Mouse (Mus musculus) CH12.LX (cell line): Measurements from ENCODE around the gene Plxna2. TPM values are rescaled to one million over a fixed set of nuclear protein-coding genes. Genes with fewer than 3 reads are reported as not detected.

Source experiments
- DNase-seq: peaks from one replicate; pipeline ENCODE4 v3.0.0-alpha.2; 2013; ENCODE audit errors: extremely low read depth
- H3K27ac ChIP-seq: 2 replicates; pipeline ENCODE4 v1.5.1; 2012; ENCODE audit warnings: low read depth, mild to moderate bottlenecking, control low read depth, moderate library complexity; ENCODE audit not compliant: insufficient read depth
- H3K27me3 ChIP-seq: replicated peaks from 2 replicates; pipeline ENCODE3; 2012; ENCODE audit warnings: inconsistent platforms
- H3K36me3 ChIP-seq, 2 experiments: replicated peaks in 1 of 2; 2 replicates each; pipeline versions ENCODE3 to v1.6.1; 2012; ENCODE audit warnings: inconsistent platforms in 1 of 2, low read length in 1 of 2, mild to moderate bottlenecking in 1 of 2, mixed read lengths in 1 of 2, moderate library complexity in 1 of 2; ENCODE audit not compliant: control insufficient read depth in 1 of 2, insufficient read depth in 1 of 2
- H3K4me1 ChIP-seq, 2 experiments: 2 replicates each; pipeline ENCODE4 v1.6.1; 2012; ENCODE audit warnings: inconsistent platforms in 1 of 2, moderate library complexity in 1 of 2; ENCODE audit not compliant: insufficient read depth in 2 of 2, control insufficient read depth in 1 of 2
- H3K4me2 ChIP-seq: 2 replicates; pipeline ENCODE4 v1.6.1; 2012; ENCODE audit warnings: low read depth, mild to moderate bottlenecking, control low read depth; ENCODE audit not compliant: poor library complexity, insufficient read depth, severe bottlenecking
- H3K4me3 ChIP-seq, 3 experiments: fragments of 150-350 bp in 1 of 3; sonication (generic) in 1 of 3; replicated peaks in 1 of 3; 2 replicates each; pipeline versions ENCODE3 to v1.5.1; 2011 to 2012; ENCODE audit warnings: low read depth in 2 of 3, low read length in 2 of 3, mild to moderate bottlenecking in 2 of 3, moderate library complexity in 2 of 3, control low read depth in 1 of 3, improper control_type of control experiment in 1 of 3, inconsistent platforms in 1 of 3, mixed read lengths in 1 of 3; ENCODE audit not compliant: poor library complexity in 1 of 3
- H3K79me2 ChIP-seq: replicated peaks from 2 replicates; pipeline ENCODE4 v1.6.1; 2012; ENCODE audit warnings: mild to moderate bottlenecking, moderate library complexity; ENCODE audit not compliant: control insufficient read depth, poor library complexity, insufficient read depth, severe bottlenecking; ENCODE audit errors: extremely low read depth
- H3K9ac ChIP-seq: 2 replicates; pipeline ENCODE4 v1.6.1; 2012; ENCODE audit warnings: low read depth, mild to moderate bottlenecking, control low read depth, moderate library complexity; ENCODE audit not compliant: insufficient read depth
- H3K9me3 ChIP-seq: replicated peaks from 2 replicates; pipeline ENCODE3; 2012; ENCODE audit warnings: low read length, inconsistent platforms, mixed read lengths
- BHLHE40 ChIP-seq: IDR thresholded peaks from 2 replicates; pipeline ENCODE4 v1.6.1; 2011; ENCODE audit warnings: mild to moderate bottlenecking, low read depth, low read length, improper control_type of control experiment
- CHD1 ChIP-seq: IDR thresholded peaks from 2 replicates; pipeline ENCODE4 v1.6.1; 2012; ENCODE audit warnings: low read depth, low read length, improper control_type of control experiment, inconsistent platforms
- CTCF ChIP-seq, 2 experiments: IDR thresholded peaks in 1 of 2; conservative IDR thresholded peaks in 1 of 2; 2 replicates each; pipeline ENCODE4 v1.5.1; 2011 to 2012; ENCODE audit warnings: low read depth in 2 of 2, low read length in 2 of 2, improper control_type of control experiment in 1 of 2, inconsistent platforms in 1 of 2, mild to moderate bottlenecking in 1 of 2, moderate library complexity in 1 of 2
- ETS1 ChIP-seq: conservative IDR thresholded peaks from 2 replicates; pipeline ENCODE4 v1.6.1; 2012; ENCODE audit warnings: low read depth, mild to moderate bottlenecking, inconsistent platforms, low read length, improper control_type of control experiment, moderate library complexity
- GABPA ChIP-seq: IDR thresholded peaks from 2 replicates; pipeline ENCODE4 v1.6.1; 2012; ENCODE audit warnings: low read depth, low read length, improper control_type of control experiment, inconsistent platforms; ENCODE audit not compliant: insufficient replicate concordance
- IRF4 ChIP-seq: IDR thresholded peaks from 2 replicates; pipeline ENCODE4 v1.6.1; 2014; ENCODE audit warnings: low read depth, mild to moderate bottlenecking, inconsistent platforms, low read length, improper control_type of control experiment
- JUN ChIP-seq: IDR thresholded peaks from 2 replicates; pipeline ENCODE4 v1.6.1; 2011; ENCODE audit warnings: low read depth, mild to moderate bottlenecking, low read length, improper control_type of control experiment, moderate library complexity; ENCODE audit not compliant: insufficient read depth
- JUND ChIP-seq: conservative IDR thresholded peaks from 2 replicates; pipeline ENCODE4 v1.6.1; 2011; ENCODE audit warnings: low read depth, low read length, improper control_type of control experiment
- KAT2A ChIP-seq: IDR thresholded peaks from 2 replicates; pipeline ENCODE4 v1.6.1; 2012; ENCODE audit warnings: low read length, improper control_type of control experiment, inconsistent platforms; ENCODE audit not compliant: insufficient replicate concordance
- MAX ChIP-seq: IDR thresholded peaks from 2 replicates; pipeline ENCODE4 v1.6.1; 2011; ENCODE audit warnings: low read length, improper control_type of control experiment
- MXI1 ChIP-seq: IDR thresholded peaks from 2 replicates; pipeline ENCODE4 v1.6.1; 2011; ENCODE audit warnings: mild to moderate bottlenecking, low read depth, low read length, improper control_type of control experiment
- MYC ChIP-seq: IDR thresholded peaks from 2 replicates; pipeline ENCODE4 v1.6.1; 2011; ENCODE audit warnings: low read depth, mild to moderate bottlenecking, improper control_type of control experiment, low read length
- NELFE ChIP-seq: IDR thresholded peaks from 2 replicates; pipeline ENCODE4 v1.6.1; 2011; ENCODE audit warnings: low read depth, low read length, improper control_type of control experiment
- NRF1 ChIP-seq: IDR thresholded peaks from 2 replicates; pipeline ENCODE4 v1.6.1; 2014; ENCODE audit warnings: low read depth, mild to moderate bottlenecking, inconsistent platforms, low read length, improper control_type of control experiment, moderate library complexity
- POLR2A ChIP-seq: IDR thresholded peaks from 2 replicates; pipeline ENCODE4 v1.6.1; 2011; ENCODE audit warnings: low read depth, mild to moderate bottlenecking, improper control_type of control experiment, low read length
- POLR2AphosphoS2 ChIP-seq: IDR thresholded peaks from 2 replicates; pipeline ENCODE4 v1.6.1; 2011; ENCODE audit warnings: low read depth, low read length, improper control_type of control experiment
- RCOR1 ChIP-seq: conservative IDR thresholded peaks from 2 replicates; pipeline ENCODE4 v1.6.1; 2012; ENCODE audit warnings: low read depth, mild to moderate bottlenecking, inconsistent platforms, low read length, improper control_type of control experiment
- SIN3A ChIP-seq: IDR thresholded peaks from 2 replicates; pipeline ENCODE4 v1.6.1; 2012; ENCODE audit warnings: low read length, improper control_type of control experiment, inconsistent platforms
- SMC3 ChIP-seq: IDR thresholded peaks from 2 replicates; pipeline ENCODE4 v1.6.1; 2011; ENCODE audit warnings: low read depth, low read length, improper control_type of control experiment
- TCF12 ChIP-seq: IDR thresholded peaks from 2 replicates; pipeline ENCODE4 v1.6.1; 2014; ENCODE audit warnings: low read depth, mild to moderate bottlenecking, inconsistent platforms, low read length, improper control_type of control experiment
- USF2 ChIP-seq: conservative IDR thresholded peaks from 2 replicates; pipeline ENCODE4 v1.6.1; 2011; ENCODE audit warnings: low read depth, low read length, improper control_type of control experiment
- ZC3H11A ChIP-seq: IDR thresholded peaks from 2 replicates; pipeline ENCODE4 v1.6.1; 2012; ENCODE audit warnings: low read depth, mild to moderate bottlenecking, inconsistent platforms, low read length, improper control_type of control experiment
- ZMIZ1 ChIP-seq: IDR thresholded peaks from 2 replicates; pipeline ENCODE4 v1.6.1; 2012; ENCODE audit warnings: low read depth, mild to moderate bottlenecking, inconsistent platforms, low read length, improper control_type of control experiment
- ZNF384 ChIP-seq: IDR thresholded peaks from 2 replicates; pipeline ENCODE4 v1.6.1; 2012; ENCODE audit warnings: low read depth, low read length, improper control_type of control experiment, inconsistent platforms
- dilution Hi-C: fragments of 300-500 bp; cut with MboI; formaldehyde crosslinking; loops from 2 replicates; pipeline ENCODE4 v1.14.3; 2020; ENCODE audit warnings: low sequenced_read_pairs; ENCODE audit not compliant: extremely low pct_unique_long_range_greater_than_20kb, extremely low pct_ligation_motif_present
- in situ Hi-C: fragments of 300-500 bp; cut with MboI; formaldehyde crosslinking; loops from 3 replicates; pipeline ENCODE4 v1.14.3; 2019; ENCODE audit warnings: low sequenced_read_pairs, low pct_ligation_motif_present, low pct_unique_long_range_greater_than_20kb, mixed read lengths
- polyA plus RNA-seq: library from polyadenylated mRNA; unstranded; fragments of >175 nt; gene quantifications from 2 replicates; pipeline ENCODE4 v1.2.1, GENCODE M21; 2012; ENCODE audit warnings: low read depth; ENCODE audit not compliant: insufficient read length
- total RNA-seq, 2 experiments: library from RNA; depleted of rRNA; stranded (reverse); fragments of 300-350 nt in 1 of 2; fragments of >200 nt in 1 of 2; gene quantifications; 2 replicates each; pipeline ENCODE4 v1.2.3; 2012 to 2014

Plxna2 gene
- total and polyA plus RNA-seq, 3 experiments, result 0.04 to 0.05 (median 0.04) TPM

DNA sequence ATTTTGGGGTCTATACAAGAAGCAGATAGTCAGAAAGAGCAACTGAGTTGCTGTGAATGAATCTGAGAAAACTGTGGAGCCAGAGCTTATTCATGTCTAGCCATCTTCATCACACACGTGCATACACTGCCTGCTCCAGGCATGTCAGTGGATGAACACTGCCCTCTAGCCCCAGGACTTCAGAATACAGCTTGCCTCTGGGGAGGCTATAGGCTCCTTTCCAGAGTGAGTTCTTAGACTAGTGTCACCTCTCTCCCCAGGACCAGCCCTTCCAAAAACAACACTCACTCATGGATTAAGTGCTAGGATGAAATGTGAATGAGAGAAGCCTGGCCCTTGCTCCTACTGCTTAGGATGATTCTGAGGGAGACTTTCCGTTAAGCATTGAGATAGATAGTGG, 198.9 kb downstream of the Plxna2 start (continued):
- TF ChIP-seq TCF12, result 0 out of 2 replicates have a peak, but pooled peaks have one; percentile 31
- TF ChIP-seq IRF4, result peak; percentile 54
- TF ChIP-seq BHLHE40, result peak; percentile 99
- no peak for TF ChIP-seq ETS1
- TF ChIP-seq ZNF384, result peak; percentile 55
- 0 out of 2 replicates have a peak, but pooled peaks have one; percentile 22 for TF ChIP-seq NRF1

DNA sequence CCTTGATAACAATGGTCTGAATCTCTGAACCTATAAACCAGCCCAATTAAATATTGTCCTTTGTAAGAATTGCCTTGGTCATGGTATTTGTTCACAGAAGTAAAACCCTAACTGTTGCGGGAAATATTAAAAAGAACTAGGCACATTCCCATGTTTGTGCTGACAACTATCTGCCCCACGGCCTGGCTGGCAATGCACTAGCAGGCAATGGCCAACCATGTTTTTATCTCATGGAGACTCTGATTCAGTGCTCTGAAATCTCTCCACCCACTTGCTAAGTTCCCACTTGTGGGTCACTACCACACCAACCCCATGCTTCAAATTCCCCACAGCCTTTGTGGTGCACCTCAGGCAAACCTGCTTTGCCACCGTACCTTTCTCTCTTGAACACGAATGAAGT, 202.9 kb downstream of the Plxna2 start:
- Histone ChIP-seq H3K27me3 (no peaks in the 10 kb centered on the region), H3K9me3 (no peaks in the 10 kb centered on the region)
- TF ChIP-seq NELFE (no peak), POLR2AphosphoS2 (no peak), ZNF384 (no peak), JUN (no peak), JUND (no peak), BHLHE40 (no peak), MYC (no peak), MAX (no peak), RCOR1 (no peak), ZC3H11A (no peak), USF2 (no peak), SIN3A (no peak), TCF12 (no peak), SMC3 (no peak)
- TF ChIP-seq, all 38 proteins: peak for 0
- DNase-seq, result no peak
- dilution Hi-C loops, result no loop called here
- Histone ChIP-seq H3K4me3 (no peak overlapping the region), H3K27ac (no peak overlapping the region), H3K36me3 (no peaks in the 10 kb centered on the region), H3K4me2 (no peak overlapping the region), H3K79me2 (no peaks in the 10 kb centered on the region), H3K4me1 (no peaks in the 10 kb centered on the region), H3K9ac (no peak overlapping the region)
- in situ Hi-C loops, result loop anchor here (25.0 kb wide), 1 partner anchor 184 kb away; no protein-coding TSS in a partner anchor

DNA sequence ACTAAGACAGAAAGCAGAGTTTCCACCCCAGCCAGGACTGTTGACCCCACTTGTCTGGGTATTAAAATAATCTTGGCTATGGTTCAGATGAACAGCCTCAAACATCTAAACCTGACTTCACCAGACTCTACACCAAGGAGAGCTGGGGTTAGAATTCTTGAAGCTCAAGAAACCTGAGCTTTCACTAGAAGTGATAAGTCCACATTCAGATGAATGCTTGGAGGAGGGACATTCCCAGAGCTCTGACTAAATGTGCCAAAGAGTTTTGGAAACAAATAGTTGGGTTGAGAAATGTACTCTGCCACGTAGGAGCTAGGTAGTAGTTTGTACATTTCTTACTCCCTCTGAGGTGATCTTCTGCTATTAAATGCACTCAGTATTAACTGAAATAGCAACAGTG, 203.7 kb downstream of the Plxna2 start:
- DNase-seq, result no peak
- in situ Hi-C loops, result loop anchor here (25.0 kb wide), 1 partner anchor 184 kb away; no protein-coding TSS in a partner anchor

More for the DNA sequence above, 203.7 kb downstream of the Plxna2 start:
- H3K79me2 ChIP-seq, result no peaks in the 10 kb centered on the region
- no peaks in the 10 kb centered on the region for H3K4me1 ChIP-seq
- no peak overlapping the region for H3K9ac ChIP-seq
- H3K27ac ChIP-seq, result no peak overlapping the region
- H3K36me3 ChIP-seq, result no peaks in the 10 kb centered on the region
- H3K27me3 ChIP-seq, result no peaks in the 10 kb centered on the region
- no peak for TF ChIP-seq CHD1
- no peak for TF ChIP-seq ZMIZ1
- no peak for TF ChIP-seq GABPA
- no peak for TF ChIP-seq CTCF (conservative IDR thresholded peaks at IDR 0.05 in 1 of 2, IDR thresholded peaks at IDR 0.05 in 1 of 2; ENCODE audit: low read depth in 2 of 2, low read length in 2 of 2)
- TF ChIP-seq KAT2A, result no peak
- TF ChIP-seq TCF12, result no peak
- TF ChIP-seq POLR2A, result no peak
- no peak for TF ChIP-seq MXI1
- no peak overlapping the region for H3K4me3 ChIP-seq
- no peak overlapping the region for H3K4me2 ChIP-seq
- H3K9me3 ChIP-seq, result no peaks in the 10 kb centered on the region
- dilution Hi-C loops, result no loop called here
